Mouse (Mus musculus) urinary bladder, postnatal 4 days (tissue): Measurements from ENCODE around the gene Ccdc153.

Experiments
- DNase-seq, 2 experiments: peaks; one replicate each; pipeline ENCODE4 v3.0.0; 2021 to 2022; ENCODE audit warnings: low spot score in 2 of 2

The Ccdc153 gene

GRCm38 (mm10) chr9:44240911-44241310 lies 435 bp downstream of the Ccdc153 start:
- no peak for DNase-seq

- no peak for DNase-seq
These were observed 942 bp downstream of the Ccdc153 start for GRCm38 (mm10) chr9:44241418-44241817.

GRCm38 (mm10) chr9:44243621-44244020 lies 3.1 kb downstream of the Ccdc153 start:
- DNase-seq = no peak

- no peak for DNase-seq
These were observed 7.4 kb downstream of the Ccdc153 start for GRCm38 (mm10) chr9:44247907-44248306.

GRCm38 (mm10) chr9:44249181-44250146 lies 9.0 kb downstream of the Ccdc153 start:
- peak in 1 of 2 experiments; percentile 60 for DNase-seq

GRCm38 (mm10) chr9:44250445-44250844 lies 10.0 kb downstream of the Ccdc153 start:
- no peak for DNase-seq

- no peak for DNase-seq
These were observed 10.8 kb downstream of the Ccdc153 start, which contains the start of gene Pdzd3 for GRCm38 (mm10) chr9:44251314-44251713. TSS of gene Pdzd3 (minus strand) at chr9:44251471.

- no peak for DNase-seq
These were observed 13.0 kb downstream of the Ccdc153 start for GRCm38 (mm10) chr9:44253441-44253840.

- no peak for DNase-seq
These were observed 14.1 kb downstream of the Ccdc153 start for GRCm38 (mm10) chr9:44254508-44255135.

- no peak for DNase-seq
These were observed 14.7 kb downstream of the Ccdc153 start for GRCm38 (mm10) chr9:44255136-44255521.

- no peak for DNase-seq
These were observed 15.7 kb downstream of the Ccdc153 start for GRCm38 (mm10) chr9:44256213-44256612.

- DNase-seq = no peak
These were observed 18.5 kb downstream of the Ccdc153 start for GRCm38 (mm10) chr9:44259014-44259413.

- no peak for DNase-seq
These were observed 20.9 kb downstream of the Ccdc153 start for GRCm38 (mm10) chr9:44261388-44261787.

- DNase-seq = no peak
These were observed 26.2 kb downstream of the Ccdc153 start for GRCm38 (mm10) chr9:44266478-44267226.

GRCm38 (mm10) chr9:44267319-44268026 lies 27.0 kb downstream of the Ccdc153 start:
- peak in 1 of 2 experiments; percentile 41 for DNase-seq

GRCm38 (mm10) chr9:44268027-44268360 lies 27.5 kb downstream of the Ccdc153 start:
- DNase-seq = peak; percentile 89 to 95

- no peak for DNase-seq
These were observed 28.0 kb downstream of the Ccdc153 start, which contains the start of gene Nlrx1 for GRCm38 (mm10) chr9:44268432-44268831. TSS of gene Nlrx1 (minus strand) at chr9:44268599.

- DNase-seq = no peak
These were observed 28.6 kb downstream of the Ccdc153 start for GRCm38 (mm10) chr9:44269077-44269476.

- DNase-seq = no peak
These were observed 29.5 kb downstream of the Ccdc153 start for GRCm38 (mm10) chr9:44269973-44270372.

- no peak for DNase-seq
These were observed 42.7 kb downstream of the Ccdc153 start for GRCm38 (mm10) chr9:44283183-44283582.

GRCm38 (mm10) chr9:44286256-44286850 lies 45.9 kb downstream of the Ccdc153 start:
- no peak for DNase-seq
